Mouse (Mus musculus) kidney, adult 8-10 months (tissue): ENCODE measurements around the gene Ccser1.

Source experiments
- DNase-seq, 2 experiments: peaks; one replicate each; pipeline ENCODE4 v3.0.0; 2022

Gene Ccser1

DNA sequence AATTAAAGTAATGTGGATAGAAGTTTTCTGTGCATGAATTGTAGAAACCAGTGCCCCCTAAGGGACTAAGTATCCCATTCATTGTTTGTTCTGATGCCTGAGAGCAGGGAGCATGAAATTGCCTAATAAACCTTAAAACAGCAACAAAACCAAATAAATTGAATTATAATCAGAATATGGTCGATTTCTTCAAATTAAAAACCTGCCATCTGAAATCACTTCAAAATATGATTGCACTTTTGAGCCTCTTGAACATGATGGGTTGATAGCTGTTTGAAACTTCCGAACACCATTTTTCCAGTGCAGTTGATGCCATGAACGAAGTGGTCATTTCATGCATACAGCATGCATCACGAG lies 886.9 kb downstream of the Ccser1 start:
- no peak for DNase-seq

DNA sequence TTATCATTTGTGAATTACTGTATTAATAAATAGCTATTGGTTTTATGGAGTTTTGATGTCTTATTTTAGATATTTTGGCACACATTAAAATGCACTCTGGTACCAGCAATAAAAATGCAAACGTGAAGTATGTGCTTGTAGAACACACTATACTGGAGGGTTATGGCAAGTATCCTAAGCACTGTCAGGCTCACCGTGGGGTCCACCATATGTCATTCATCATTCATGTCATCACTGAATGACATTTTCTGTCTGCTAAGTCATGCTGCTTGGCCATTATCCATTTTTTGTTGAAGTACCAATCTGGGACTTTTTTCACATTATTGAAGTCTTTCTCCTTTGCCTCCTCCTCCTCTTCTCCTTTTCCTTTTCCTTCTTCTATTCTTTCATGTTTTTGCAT lies 925.3 kb downstream of the Ccser1 start:
- DNase-seq: no peak

DNA sequence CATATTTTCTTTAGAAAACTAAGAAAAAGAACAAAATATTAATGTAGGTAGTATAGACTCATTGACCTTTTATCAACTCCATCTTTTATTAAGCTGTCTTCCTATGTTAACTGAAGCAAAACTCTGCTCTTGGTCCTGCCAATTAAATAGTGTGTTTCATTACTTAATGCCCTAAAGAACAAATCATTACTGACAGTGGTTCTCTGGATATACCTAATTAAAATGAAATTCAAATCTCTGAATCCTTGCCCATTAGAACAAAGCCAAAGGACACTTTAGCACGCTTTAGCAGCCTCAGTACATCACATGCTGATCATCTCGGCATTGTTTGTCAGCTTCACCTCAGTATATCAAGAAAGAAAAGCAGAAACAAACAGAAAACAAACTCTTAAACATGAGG lies 952.4 kb downstream of the Ccser1 start:
- DNase-seq: no peak

DNA sequence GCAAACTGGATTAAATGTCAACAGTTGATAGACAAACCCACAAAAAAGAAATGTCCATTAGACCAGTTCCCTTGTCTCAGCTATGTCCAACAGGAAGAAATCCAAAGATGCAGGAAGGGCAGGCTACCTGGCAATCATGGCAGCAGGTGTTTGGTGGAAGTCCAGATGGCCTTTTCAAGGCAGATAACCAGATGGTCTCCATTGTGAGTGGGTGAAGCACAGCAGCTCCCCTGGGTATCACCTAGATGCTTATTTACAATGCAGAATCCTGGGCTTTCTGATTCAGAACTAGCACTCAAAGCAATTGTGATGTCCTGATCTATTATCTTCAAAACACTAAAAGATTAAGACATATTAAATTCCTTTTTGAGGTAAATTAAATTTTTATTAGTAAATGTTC lies 980.2 kb downstream of the Ccser1 start:
- DNase-seq: no peak

DNA sequence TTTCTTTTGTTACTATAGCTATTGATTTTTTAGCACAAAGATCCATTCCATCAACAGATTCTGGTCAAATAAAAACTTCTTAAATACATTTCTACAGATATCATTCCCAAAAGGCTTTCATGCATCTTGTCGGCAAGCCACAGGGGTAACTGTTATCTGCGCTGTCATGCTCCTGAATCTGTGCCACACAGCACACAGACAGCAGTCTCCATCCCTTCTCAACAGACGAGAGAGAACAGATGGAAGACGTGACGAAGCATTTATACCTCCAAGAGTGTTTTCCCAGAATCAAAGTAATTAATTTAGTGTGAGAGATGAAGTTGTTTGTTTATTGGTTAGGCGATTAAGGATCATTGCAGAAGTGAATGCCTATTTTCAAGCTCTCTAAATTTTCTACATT lies 982.5 kb downstream of the Ccser1 start:
- no peak for DNase-seq

DNA sequence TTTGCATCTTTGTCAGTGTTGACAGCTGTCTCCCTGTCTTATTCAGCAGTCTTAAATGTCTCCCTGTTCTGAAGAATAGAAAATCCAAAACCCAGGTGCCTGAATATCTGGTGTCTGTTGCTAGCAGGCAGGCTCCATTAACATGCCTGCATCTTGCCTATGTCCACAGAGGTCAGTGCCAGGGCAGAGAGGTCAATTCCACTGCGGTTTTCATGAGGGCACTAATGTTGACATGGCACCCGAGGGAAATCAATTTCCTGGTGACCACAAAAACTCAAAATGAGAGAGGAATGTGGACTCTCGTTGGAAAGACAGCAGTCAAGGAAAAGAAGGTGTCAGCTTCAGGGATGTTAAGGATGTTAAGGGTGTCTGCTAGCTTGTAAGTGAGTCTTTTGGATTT lies 983.7 kb downstream of the Ccser1 start:
- DNase-seq: no peak

DNA sequence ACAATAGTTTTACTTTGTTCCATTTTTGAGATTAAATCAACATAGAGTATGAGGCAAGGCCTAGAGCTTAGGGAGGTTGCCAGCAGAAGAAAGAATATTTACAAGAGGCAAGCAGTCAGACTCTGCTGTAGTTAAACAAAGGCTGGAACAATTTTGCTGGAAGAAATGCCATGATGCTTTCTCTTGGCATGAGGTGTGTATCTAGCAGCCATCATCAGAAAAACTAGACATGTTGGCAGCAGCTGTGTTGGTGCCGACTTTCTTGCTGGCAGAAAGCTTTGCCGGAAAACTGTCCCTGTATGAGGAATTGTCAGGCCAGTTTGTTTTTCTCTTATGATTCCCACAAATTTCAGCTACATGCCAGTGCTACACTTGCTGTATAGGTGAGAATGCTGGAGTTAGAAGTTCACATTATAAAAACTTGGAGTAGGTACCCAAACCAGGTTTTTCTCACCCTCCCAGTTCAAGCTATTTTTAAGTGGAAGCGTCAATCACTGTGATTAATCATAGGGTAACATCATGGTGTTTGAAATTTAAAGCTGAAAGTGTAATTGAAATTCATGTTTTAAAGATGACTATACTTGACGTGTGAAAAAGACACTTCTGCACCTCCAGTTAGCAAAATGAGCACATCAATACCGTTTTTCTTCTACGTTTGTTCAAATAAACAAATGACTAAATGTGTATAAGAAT lies 1016.5 kb downstream of the Ccser1 start:
- DNase-seq: no peak

DNA sequence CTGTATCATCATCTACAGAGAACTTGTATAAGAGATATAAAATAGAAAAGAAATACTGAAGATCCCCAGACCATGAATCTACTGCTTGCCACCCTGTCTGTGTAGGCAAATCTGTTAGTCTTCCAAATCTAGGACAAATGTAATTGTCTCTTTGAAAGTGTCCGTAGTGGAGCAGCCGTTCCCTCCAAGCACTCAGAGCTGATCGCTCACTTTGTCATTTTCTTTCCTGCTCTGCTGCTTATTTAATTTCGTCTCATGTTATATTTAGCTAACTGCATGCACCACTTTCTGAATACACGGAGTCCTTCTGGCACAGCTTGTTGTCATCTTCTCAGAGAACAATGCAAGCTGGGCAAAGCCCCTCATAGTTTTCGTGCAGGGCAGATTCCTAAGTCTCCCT lies 1018.6 kb downstream of the Ccser1 start:
- DNase-seq: no peak

DNA sequence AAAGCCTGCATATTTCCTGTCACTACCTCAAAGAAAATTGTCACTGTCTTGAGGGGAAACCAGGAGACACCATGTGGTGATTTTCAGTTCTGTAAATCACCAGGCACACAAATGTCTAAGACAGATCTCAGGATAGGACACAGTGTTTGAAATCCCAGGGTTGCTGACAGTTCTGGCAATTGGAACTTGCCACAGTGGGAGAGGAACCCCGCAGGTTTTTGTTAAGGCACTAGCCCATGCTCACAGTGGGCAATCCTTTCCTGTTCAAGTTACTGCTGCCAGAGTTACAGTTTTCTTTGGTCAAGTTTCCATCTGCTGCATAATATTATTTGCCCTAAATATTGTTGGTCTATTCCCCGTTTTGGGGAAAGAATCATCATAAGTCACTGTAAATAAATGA lies 1024.9 kb downstream of the Ccser1 start:
- no peak for DNase-seq

DNA sequence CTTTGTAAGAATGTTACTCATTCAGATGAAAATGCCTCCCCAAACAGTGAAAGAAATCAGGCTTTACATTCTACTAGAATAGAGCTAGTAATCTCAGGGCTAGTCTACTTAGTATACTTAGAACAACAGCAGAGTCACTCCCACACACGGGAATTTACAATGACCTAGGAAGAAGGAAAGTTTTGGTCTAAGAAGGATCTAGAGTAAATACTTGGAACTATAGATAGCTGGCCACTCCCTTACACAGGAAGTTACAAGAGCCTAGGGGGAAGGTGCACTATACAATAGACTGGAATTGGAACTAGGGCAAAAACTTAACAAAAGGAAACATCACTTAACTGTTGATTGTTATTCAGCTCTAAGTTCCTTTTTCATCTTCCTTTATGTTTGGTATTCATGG lies 1041.7 kb downstream of the Ccser1 start:
- DNase-seq: no peak

DNA sequence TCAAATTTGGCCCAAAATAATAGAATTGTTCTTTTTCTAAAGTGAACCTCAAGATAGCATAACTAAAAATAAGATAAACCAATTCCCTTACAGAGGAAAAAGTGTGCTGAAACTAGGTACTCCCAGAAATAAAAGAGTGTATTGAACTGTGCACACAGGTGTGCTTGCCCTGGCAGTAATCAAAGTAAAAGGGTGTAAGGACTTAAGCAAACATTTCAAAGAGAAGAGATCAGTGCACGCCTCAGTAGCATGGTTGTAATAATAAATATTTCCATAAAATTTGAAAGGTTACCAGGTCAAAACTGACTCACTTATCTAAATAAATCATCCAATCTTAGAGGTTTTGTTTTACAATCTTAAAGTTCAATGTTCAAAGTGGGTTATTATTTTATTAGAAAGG lies 1083.8 kb downstream of the Ccser1 start:
- no peak for DNase-seq

DNA sequence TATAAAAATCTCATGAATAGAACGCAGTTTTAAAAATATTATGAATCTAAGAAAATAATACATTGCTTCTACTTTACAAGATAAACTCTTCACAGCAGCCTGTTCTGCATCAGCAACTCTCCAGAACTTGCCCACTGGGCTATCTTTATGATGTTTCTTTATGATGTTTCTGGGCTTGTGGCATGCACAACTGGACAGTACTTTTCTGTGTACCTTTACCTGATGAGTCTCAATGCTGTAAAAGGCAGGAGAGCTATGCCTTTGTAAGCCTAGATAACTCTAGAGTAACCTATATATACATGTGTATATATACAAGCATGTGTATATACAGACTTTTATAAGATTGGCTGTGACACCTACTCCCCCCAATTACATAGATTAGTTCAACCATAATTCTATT lies 1084.4 kb downstream of the Ccser1 start:
- DNase-seq: no peak

DNA sequence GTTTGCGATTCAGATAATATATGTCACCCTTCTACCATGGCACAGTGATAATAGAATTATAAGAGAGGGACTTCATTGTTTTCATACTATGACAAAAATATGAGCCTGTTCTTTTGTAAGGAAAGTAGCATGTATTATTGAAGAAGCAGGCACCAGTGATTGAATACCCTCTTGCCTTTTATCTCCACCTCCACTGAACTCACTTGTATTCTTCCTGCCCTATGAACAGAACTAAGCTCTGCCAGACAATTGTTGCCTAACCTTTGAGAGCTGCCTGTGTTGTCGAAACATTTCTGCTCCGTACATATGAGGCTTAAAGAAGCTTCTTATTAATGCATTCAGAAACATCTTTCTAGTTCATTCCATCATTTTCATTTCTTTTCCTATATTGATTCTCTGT lies 1101.1 kb downstream of the Ccser1 start:
- no peak for DNase-seq

DNA sequence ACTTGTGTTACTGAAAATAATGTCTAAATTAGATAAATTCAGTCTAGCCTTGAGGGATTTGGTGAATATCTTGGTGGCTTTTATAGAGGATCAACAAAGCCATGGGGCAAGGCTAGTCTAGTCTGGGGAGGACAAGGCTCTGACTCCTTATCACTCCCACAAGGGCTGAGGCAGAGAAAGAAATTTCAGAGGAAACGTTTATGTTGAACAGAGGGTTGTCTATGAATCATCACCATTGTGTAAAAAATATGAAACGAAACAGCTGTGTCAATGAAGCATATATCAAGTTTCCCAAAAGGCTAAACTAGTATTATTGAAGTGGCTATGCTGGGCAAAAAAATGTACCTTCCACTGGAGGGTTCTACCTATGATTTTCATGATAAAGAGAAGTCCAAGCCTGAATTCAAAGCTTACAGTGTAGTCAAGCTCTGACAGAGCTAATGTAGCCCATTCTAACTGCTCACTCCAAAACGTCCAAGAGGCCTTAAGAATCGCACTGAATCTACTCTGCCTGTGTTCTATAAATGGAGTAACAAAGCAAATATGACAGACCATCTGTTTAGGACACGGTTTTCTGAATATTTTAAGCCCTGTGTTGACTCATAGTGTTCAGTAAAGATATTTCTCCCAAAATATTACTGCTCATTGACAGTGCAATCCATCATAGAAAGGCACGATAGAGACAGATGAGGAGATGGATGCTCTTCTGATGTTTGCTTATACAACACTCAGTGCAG lies 1121.6 kb downstream of the Ccser1 start:
- DNase-seq: no peak

DNA sequence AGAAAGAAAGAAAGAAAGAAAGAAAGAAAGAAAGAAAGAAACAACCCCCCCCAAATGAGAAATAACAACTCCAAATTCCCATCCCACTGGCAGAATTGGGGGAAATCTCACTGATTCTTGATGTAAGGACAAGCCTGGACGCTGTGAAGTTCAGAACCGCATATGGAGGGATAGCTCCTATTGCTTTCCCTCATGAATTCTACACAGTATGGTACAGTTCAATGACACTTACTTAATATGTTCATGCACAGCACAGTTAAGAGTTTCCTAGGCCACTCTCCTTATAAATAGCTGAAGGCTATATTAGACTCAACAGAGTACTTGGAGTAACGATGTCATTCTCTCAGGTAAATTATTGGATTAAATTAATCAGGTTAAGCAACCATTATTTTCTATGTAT lies 1138.5 kb downstream of the Ccser1 start:
- DNase-seq: no peak

DNA sequence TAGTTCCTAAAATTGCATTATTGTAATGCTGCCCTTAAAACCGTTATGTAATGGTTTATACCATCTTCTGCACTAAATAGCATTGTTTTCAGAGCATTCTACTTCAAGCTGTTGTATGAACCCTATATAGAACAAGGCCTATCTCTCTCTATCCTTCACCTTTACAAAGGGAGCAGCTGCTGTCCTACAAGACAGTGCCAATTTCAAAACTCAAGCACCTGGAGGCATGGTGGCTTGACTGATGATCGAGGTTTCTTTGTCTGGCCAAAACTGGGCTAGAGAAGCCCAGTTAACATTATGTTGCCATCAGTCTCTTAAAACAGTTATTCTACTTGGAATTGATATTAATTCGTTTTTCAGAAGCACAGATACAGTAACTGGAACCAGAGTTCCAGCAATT lies 1160.2 kb downstream of the Ccser1 start:
- DNase-seq: no peak

DNA sequence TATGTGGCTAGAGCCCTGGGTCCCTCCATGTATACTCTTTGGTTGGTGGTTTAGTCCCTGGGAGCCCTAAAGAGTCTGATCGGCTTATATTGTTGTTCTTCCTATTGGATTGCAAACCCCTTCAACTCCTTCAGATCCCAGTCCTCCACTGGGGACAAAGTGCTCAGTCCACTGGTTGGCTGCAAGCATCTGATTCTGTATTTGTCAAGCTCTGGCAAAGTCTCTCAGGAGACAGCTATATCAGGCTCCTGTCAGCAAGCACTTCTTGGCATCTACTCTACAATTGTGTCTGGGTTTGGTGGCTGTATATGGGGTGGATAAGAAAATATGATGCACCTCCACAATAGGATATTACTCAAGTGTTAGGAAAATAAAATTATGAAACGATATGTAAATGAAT lies 1187.7 kb downstream of the Ccser1 start:
- DNase-seq: no peak
